Mouse (Mus musculus): ENCODE results near the gene Zp3. TPM values are rescaled to one million over a fixed set of nuclear protein-coding genes. Genes with fewer than 3 reads are reported as not detected.

Zp3 gene
- polyA plus RNA-seq, 1 experiment = 0.11 TPM

- Histone ChIP-seq H3K4me2 (ENCODE audit: low read depth) (peak overlapping the region; percentile 53), H3K4me3 (no peak overlapping the region), H3K27me3 (ENCODE audit: control insufficient read depth, insufficient read depth, insufficient read length) (no peaks in the 10 kb centered on the region), H3K36me3 (ENCODE audit: control insufficient read depth, insufficient read depth) (peaks cover 3% of the 10 kb centered on the region), H3ac (ENCODE audit: control insufficient read depth, insufficient read length) (no peak overlapping the region), H3K79me2 (ENCODE audit: control insufficient read depth, insufficient read depth) (peaks cover 21% of the 10 kb centered on the region)
- TF ChIP-seq MYOG (IDR thresholded peaks at IDR 0.05; ENCODE audit: control insufficient read depth in 1 of 3, insufficient read depth in 1 of 3, insufficient read length in 2 of 3, low read depth in 2 of 3) = no peak
- peak; percentile 87 for TF ChIP-seq USF1 (IDR thresholded peaks at IDR 0.05; ENCODE audit: low read depth)
Measured at GRCm38 (mm10) chr5:136007745-136008144, 27.8 kb downstream of the Zp3 start.

DNA sequence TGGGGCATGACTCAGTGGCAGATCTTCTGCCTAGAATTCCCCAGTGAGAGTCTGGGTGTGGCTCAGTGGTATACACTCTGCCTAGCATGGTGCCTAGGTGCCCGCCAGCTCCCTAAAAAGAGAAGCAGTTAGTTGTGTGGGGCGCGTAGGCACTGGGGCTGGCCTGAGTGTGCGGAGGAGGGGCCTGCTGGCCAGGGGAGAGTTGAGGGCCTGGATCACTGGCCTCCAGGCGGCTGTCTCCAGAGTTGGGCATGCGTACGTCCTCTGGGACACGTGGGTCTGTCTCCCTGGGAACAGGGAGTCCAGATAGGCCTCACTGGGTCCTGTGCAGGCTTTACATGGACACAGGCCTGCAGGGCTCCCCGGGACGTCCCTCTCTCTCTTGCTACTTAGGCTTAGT lies 35.0 kb downstream of the Zp3 start:
- TF ChIP-seq TCF3 (IDR thresholded peaks at IDR 0.05; ENCODE audit: insufficient read length, low read depth) (no peak), MYOG (IDR thresholded peaks at IDR 0.05; ENCODE audit: control insufficient read depth in 1 of 3, insufficient read depth in 1 of 3, insufficient read length in 2 of 3, low read depth in 2 of 3) (no peak), POLR2AphosphoS2 (IDR thresholded peaks at IDR 0.05; ENCODE audit: insufficient read length, low read depth) (no peak), REST (IDR thresholded peaks at IDR 0.05; ENCODE audit: insufficient read depth, insufficient read length) (no peak), POLR2A (IDR thresholded peaks at IDR 0.05; ENCODE audit: insufficient read length, low read depth) (no peak)
- Histone ChIP-seq H3K4me3 (no peak overlapping the region), H3K36me3 (ENCODE audit: control insufficient read depth, insufficient read depth) (peaks cover 7% of the 10 kb centered on the region), H3K4me2 (ENCODE audit: low read depth) (peak overlapping the region; percentile 58), H3ac (ENCODE audit: control insufficient read depth, insufficient read length) (no peak overlapping the region), H3K27me3 (ENCODE audit: control insufficient read depth, insufficient read depth, insufficient read length) (no peaks in the 10 kb centered on the region), H3K79me2 (ENCODE audit: control insufficient read depth, insufficient read depth) (peaks cover 6% of the 10 kb centered on the region)

DNA sequence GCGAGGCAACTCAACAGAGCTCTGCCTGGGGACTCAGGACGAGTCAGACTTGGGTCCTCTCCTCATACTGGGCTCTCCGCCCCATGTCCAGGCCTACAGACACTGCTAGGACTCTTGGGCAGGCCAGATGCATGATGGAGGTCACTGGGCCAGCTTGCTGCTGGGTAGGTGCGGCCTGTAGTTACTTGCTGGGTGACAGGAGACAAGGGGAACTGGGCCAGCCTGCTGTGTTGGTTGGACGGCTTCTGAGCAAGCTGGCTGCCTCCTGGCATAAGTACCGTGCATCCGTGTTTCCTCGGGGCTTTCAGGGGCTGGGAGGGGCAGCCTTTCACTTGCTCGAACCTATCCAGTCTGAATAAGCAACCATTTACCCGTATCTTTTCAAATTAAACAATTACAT lies 35.7 kb downstream of the Zp3 start:
- peaks cover 7% of the 10 kb centered on the region for H3K36me3 ChIP-seq (ENCODE audit: control insufficient read depth, insufficient read depth)
- peak overlapping the region; percentile 58 for H3K4me2 ChIP-seq (ENCODE audit: low read depth)
- no peak overlapping the region for H3ac ChIP-seq (ENCODE audit: control insufficient read depth, insufficient read length)
- TF ChIP-seq CEBPB (IDR thresholded peaks at IDR 0.05; ENCODE audit: insufficient read depth, poor library complexity, severe bottlenecking) (no peak), POLR2A (IDR thresholded peaks at IDR 0.05; ENCODE audit: insufficient read length, low read depth) (no peak), REST (IDR thresholded peaks at IDR 0.05; ENCODE audit: insufficient read depth, insufficient read length) (no peak), MAX (IDR thresholded peaks at IDR 0.05; ENCODE audit: low read depth) (no peak), TCF12 (IDR thresholded peaks at IDR 0.05; ENCODE audit: insufficient read depth, poor library complexity, severe bottlenecking) (no peak), E2F4 (IDR thresholded peaks at IDR 0.05; ENCODE audit: insufficient read depth) (no peak), MYOG (IDR thresholded peaks at IDR 0.05; ENCODE audit: control insufficient read depth in 1 of 3, insufficient read depth in 1 of 3, insufficient read length in 2 of 3, low read depth in 2 of 3) (no peak), SRF (IDR thresholded peaks at IDR 0.05; ENCODE audit: control insufficient read depth, insufficient read length, low read depth) (no peak), MYOD1 (IDR thresholded peaks at IDR 0.05; ENCODE audit: control insufficient read depth in 1 of 3, insufficient read length in 2 of 3, low read depth in 2 of 3) (no peak)
- peaks cover 6% of the 10 kb centered on the region for H3K79me2 ChIP-seq (ENCODE audit: control insufficient read depth, insufficient read depth)
- no peak overlapping the region for H3K4me3 ChIP-seq
- H3K27me3 ChIP-seq (ENCODE audit: control insufficient read depth, insufficient read depth, insufficient read length) = no peaks in the 10 kb centered on the region

DNA sequence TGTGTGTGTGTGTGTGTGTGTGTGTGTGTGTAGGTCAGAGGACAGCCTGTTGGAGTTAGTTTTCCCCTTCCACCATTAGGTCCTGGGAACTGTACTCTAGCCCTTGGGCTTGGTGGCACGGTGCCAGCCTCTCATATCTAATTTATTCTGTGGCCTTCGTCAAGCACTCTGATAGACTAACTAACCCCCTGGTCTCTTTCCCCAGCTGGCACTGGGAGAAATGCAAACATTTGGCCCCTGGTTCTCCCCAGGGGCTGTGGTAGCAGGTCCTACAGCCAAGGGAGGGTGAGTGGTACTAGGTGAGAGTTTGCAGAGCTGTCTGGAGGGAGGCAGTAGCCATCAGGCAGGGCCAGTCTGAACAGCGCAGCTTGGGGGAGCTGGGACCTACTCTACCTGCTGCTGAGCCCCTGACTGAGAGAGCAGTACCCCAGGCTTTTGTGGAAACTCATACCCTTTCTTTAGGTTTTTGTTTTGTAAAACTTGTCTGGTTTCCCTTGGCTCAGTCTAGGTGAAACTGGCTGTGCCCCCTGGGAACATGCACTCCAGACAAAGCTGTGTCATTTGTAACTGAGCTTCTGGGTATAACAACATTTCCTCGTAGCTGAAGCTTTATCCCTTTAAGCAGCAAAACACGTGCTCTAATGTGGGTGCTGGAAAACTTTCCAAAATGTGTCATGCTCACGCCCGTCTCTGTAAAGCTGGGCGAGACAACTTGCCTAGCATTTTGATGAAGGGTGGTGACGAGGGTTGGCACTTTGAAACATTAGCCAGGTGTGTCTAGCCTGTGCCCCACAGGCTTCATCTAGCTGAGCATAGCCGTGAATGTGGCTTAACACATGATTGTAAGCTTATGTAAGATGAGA lies 36.3 kb downstream of the Zp3 start:
- H3K4me2 ChIP-seq (ENCODE audit: low read depth) = peak overlapping the region; percentile 61
- TF ChIP-seq MYOD1 (IDR thresholded peaks at IDR 0.05; ENCODE audit: control insufficient read depth in 1 of 3, insufficient read length in 2 of 3, low read depth in 2 of 3) = peak in 1 of 3 experiments; percentile 27
- TF ChIP-seq CEBPB (IDR thresholded peaks at IDR 0.05; ENCODE audit: insufficient read depth, poor library complexity, severe bottlenecking) = no peak
- no peak for TF ChIP-seq REST (IDR thresholded peaks at IDR 0.05; ENCODE audit: insufficient read depth, insufficient read length)
- TF ChIP-seq POLR2A (IDR thresholded peaks at IDR 0.05; ENCODE audit: insufficient read length, low read depth) = no peak
- TF ChIP-seq TCF12 (IDR thresholded peaks at IDR 0.05; ENCODE audit: insufficient read depth, poor library complexity, severe bottlenecking) = no peak
- no peak for TF ChIP-seq E2F4 (IDR thresholded peaks at IDR 0.05; ENCODE audit: insufficient read depth)
- peak; percentile 68 for TF ChIP-seq USF1 (IDR thresholded peaks at IDR 0.05; ENCODE audit: low read depth)
- no peak for TF ChIP-seq POLR2AphosphoS2 (IDR thresholded peaks at IDR 0.05; ENCODE audit: insufficient read length, low read depth)
- peak; percentile 80 for TF ChIP-seq MAX (IDR thresholded peaks at IDR 0.05; ENCODE audit: low read depth)
- no peak for TF ChIP-seq TCF3 (IDR thresholded peaks at IDR 0.05; ENCODE audit: insufficient read length, low read depth)
- TF ChIP-seq SRF (IDR thresholded peaks at IDR 0.05; ENCODE audit: control insufficient read depth, insufficient read length, low read depth) = no peak
- TF ChIP-seq MYOG (IDR thresholded peaks at IDR 0.05; ENCODE audit: control insufficient read depth in 1 of 3, insufficient read depth in 1 of 3, insufficient read length in 2 of 3, low read depth in 2 of 3) = no peak
- H3K27me3 ChIP-seq (ENCODE audit: control insufficient read depth, insufficient read depth, insufficient read length) = no peaks in the 10 kb centered on the region
- peaks cover 6% of the 10 kb centered on the region for H3K79me2 ChIP-seq (ENCODE audit: control insufficient read depth, insufficient read depth)
- H3K4me3 ChIP-seq = no peak overlapping the region
- H3K36me3 ChIP-seq (ENCODE audit: control insufficient read depth, insufficient read depth) = peaks cover 7% of the 10 kb centered on the region
- H3ac ChIP-seq (ENCODE audit: control insufficient read depth, insufficient read length) = no peak overlapping the region

DNA sequence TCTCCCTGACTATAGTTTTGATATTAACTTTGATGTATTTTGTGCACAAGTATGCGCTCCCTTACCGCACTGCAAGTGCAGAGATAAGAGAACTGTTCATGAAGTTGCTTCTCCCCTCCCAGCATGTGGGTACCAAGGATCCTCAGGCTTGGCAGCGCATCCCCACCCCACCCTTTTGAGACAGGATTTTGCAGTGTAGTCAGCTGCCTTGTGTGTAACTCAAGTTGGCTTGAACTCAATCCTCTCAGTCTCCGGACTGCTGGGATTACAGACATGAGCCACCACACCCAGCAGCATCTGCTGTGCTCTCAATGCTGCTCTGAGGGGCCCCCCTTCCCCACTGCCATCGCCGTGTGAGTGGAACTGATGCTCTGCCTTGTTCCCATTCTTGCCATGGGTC lies 37.4 kb downstream of the Zp3 start:
- Histone ChIP-seq H3K4me3 (no peak overlapping the region), H3K27me3 (ENCODE audit: control insufficient read depth, insufficient read depth, insufficient read length) (no peaks in the 10 kb centered on the region), H3ac (ENCODE audit: control insufficient read depth, insufficient read length) (no peak overlapping the region), H3K4me2 (ENCODE audit: low read depth) (peak overlapping the region; percentile 61), H3K36me3 (ENCODE audit: control insufficient read depth, insufficient read depth) (peaks cover 7% of the 10 kb centered on the region), H3K79me2 (ENCODE audit: control insufficient read depth, insufficient read depth) (peaks cover 6% of the 10 kb centered on the region)
- no peak for TF ChIP-seq CEBPB (IDR thresholded peaks at IDR 0.05; ENCODE audit: insufficient read depth, poor library complexity, severe bottlenecking)
- TF ChIP-seq SRF (IDR thresholded peaks at IDR 0.05; ENCODE audit: control insufficient read depth, insufficient read length, low read depth) = no peak
- peak in 1 of 3 experiments; percentile 54 for TF ChIP-seq MYOD1 (IDR thresholded peaks at IDR 0.05; ENCODE audit: control insufficient read depth in 1 of 3, insufficient read length in 2 of 3, low read depth in 2 of 3)
- TF ChIP-seq REST (IDR thresholded peaks at IDR 0.05; ENCODE audit: insufficient read depth, insufficient read length) = no peak
- no peak for TF ChIP-seq POLR2A (IDR thresholded peaks at IDR 0.05; ENCODE audit: insufficient read length, low read depth)
- no peak for TF ChIP-seq MAX (IDR thresholded peaks at IDR 0.05; ENCODE audit: low read depth)
- no peak for TF ChIP-seq TCF3 (IDR thresholded peaks at IDR 0.05; ENCODE audit: insufficient read length, low read depth)
- TF ChIP-seq E2F4 (IDR thresholded peaks at IDR 0.05; ENCODE audit: insufficient read depth) = no peak
- TF ChIP-seq USF1 (IDR thresholded peaks at IDR 0.05; ENCODE audit: low read depth) = no peak
- TF ChIP-seq POLR2AphosphoS2 (IDR thresholded peaks at IDR 0.05; ENCODE audit: insufficient read length, low read depth) = no peak
- TF ChIP-seq MYOG (IDR thresholded peaks at IDR 0.05; ENCODE audit: control insufficient read depth in 1 of 3, insufficient read depth in 1 of 3, insufficient read length in 2 of 3, low read depth in 2 of 3) = peak in 1 of 3 experiments; percentile 62
- TF ChIP-seq TCF12 (IDR thresholded peaks at IDR 0.05; ENCODE audit: insufficient read depth, poor library complexity, severe bottlenecking) = no peak
